Mouse (Mus musculus) regulatory T cell (primary cell): ENCODE results near the gene Pdss2.
"Not testable (repeated sequence)": the region's sequence is repeated elsewhere in the genome, so short reads cannot be mapped to it uniquely, and the experiment has no call there.

Experiments
- in situ Hi-C: fragments of 300-600 bp; cut with MboI, MseI; formaldehyde crosslinking; loops from one replicate; pipeline ENCODE4 v1.15.1; 2025; ENCODE audit warnings: high pct_unique_total_duplicates

Gene Pdss2

DNA sequence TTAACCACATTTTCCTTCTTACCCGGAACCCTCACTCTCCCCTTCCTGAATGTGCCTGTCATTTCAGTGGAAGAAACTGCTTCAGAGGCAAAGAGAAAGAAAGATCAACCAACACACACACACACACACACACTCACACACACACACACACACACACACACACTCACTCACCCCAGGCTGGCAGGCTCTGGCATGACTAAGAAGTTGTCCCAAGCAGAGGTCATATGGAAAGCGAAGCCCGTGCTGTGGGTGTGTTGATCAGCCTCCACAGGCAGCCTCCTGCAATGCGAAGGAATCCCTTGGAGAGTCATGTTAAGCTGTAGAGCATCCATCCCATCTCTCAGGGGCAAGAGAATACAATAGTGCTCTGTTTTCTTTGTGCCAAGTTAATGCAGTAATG lies 154.0 kb downstream of the Pdss2 start:
- in situ Hi-C loops, result no loop called here

DNA sequence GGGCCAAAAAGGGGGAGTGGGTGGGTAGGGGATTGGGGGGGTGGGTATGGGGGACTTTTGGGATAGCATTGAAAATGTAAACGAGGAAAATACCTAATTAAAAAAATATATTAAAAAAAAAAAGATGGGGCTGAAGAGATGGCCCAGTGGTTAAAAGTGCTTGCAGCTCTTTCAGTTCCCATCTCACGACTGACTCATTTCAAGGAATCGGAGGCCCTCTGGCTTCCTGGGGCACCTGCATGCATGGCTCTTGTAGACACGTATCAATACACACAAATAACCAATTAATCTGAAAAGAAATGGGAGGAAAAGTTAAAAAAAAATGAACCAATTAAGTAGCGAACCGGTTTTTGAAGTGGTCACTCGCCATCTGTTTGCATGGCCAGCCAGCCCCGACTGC lies 155.5 kb downstream of the Pdss2 start:
- in situ Hi-C loops, result no loop called here

DNA sequence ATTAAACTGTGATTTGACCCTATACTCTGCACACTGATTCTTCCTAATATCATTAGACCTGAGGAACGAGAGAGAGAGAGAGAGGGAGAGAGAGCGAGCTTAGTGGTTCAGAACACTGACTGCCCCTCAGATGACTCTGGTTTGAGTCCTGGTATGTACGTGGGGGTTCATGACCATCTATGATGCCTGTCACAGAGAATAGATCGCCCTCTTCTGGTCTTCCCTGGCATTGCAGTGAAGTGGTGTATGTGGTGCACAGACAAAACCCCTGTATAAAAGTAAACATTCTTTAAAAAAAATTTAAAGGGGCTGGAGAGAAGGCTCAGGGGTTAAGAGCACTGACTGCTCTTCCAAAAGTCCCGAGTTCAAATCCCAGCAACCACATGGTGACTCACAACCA lies 157.0 kb downstream of the Pdss2 start:
- in situ Hi-C loops, result no loop called here

DNA sequence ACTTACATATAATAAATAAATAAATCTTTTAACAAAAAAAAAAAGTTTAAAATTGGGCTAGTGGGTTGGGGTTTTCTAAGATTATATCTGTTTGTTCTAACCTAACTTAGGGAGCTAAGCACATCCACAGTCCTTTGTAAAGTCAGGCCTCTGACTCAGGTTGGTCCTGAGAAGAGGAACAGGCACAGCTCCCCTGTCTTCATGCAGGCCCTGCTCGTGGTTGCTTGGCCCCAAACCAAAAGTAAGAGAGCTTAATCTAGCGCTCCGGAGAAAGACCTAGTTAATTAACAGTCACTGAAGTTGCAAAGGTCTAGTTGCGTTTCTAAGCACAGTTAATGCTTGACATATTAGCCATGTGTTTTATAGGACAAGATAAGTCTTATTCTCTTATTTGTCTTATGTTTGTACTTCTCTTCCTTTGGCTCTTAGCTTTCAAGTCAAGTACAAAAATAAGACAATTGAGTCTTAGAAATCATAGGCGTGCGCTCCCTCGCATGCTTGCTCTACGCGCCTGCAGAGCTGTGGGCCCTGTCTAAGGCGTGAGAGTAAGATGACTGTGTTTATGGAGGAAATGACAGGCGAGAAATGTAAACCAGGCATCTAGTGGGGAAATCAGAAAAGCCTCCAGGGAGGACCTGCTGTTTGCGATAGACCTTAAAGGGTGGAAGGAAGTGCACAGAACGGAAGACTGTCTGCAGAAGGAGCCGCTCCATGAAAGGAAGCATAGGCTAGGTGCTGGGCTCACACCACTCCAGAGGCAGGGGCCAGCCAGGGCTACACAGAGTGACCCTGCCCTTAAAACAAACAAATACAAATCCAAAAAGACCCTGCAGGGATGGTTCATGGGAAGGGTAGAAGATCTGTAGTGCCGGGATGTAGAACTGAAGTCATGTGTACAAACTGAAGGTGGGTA lies 157.7 kb downstream of the Pdss2 start:
- in situ Hi-C loops, result no loop called here

DNA sequence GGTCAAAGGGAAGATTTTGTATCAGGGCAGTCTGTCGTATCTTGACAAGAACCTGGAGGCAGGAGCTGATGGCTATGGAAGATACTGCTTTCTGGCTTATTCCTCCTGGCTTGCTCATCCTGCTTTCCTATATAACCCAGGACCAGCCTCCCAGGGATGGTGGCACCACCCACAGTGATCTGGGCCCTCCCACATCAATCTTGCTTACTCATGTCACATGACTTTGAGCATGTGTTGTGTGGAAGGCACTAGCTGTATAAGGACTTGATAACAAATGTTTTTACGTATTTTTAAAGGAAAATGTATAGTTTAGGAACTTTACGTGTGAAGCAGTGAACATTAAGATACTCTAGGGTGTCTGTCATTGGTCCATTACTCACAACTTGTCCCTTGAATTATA lies 161.4 kb downstream of the Pdss2 start:
- in situ Hi-C loops, result no loop called here

DNA sequence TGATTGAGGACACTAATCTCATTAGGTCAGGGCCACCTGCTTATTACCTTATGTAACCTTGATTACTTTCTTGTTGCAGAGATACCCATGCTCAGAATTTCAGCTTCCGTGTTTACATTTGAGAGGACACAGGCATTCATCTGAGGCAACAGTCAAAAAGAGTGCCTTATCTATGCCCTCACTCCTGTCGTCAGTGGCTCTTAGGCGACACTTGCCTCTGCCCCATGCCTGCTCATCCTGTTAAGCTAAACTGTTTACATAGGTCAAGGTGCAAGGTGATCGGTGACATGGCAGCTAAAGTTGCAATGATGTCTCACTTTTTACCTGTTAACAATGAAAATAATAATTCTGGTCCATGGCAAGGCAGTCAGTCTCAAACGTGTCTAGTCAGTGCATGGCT lies 163.3 kb downstream of the Pdss2 start:
- in situ Hi-C loops, result no loop called here

DNA sequence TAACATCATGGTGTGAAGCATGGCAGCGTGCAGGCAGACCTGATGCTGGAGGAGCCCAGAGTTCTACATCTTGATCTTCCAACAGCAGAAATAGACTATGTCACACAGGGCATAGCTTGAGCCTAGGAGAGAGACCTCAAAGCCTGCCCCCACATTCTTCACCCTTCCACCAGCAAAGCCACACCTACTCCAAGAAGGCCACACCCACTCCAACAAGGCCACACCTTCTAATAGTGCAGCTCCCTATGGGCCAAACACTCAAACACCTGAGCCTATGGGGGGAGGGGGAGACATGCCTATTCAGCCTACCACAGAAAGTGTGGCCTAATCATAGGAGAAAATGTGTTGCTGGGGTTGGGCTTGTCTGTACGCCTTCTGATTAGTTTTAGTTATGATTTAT lies 171.6 kb downstream of the Pdss2 start:
- in situ Hi-C loops, result no loop called here

DNA sequence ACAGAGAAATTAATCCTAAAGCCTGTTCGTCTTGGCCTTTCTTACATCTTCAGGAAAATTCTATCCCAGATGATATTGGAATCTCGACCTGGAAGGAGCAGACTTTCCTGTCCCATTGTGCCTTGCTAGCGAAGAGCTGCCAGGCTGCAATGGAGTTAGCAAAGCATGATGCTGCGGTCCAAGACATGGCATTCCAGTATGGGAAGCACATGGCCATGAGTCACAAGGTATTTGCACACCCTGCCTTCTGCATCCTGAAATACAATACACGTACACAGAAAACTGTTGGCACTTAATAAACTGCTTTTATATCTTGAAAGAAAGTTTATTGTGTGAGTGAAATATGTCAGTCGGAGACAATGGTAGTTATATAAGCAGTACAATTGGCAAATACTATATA lies 172.5 kb downstream of the Pdss2 start:
- in situ Hi-C loops, result no loop called here

DNA sequence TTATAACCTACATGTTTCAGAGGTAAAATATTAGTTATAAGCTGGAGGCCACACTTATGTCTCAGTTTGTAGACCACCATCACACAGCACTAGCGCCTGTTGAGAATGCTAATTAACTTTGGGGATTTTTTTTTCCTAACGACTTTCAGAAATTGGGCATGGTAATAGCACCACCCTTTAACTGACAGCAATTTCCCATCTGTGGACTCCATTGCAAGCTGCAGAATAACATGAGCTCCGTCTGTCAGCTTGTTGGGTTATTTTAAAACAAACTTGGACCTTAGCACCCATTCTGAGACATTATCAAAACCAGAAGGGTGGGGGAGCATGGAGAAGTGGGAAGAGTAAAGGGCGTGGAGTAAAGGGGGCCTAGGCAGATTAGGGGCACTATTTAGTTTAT lies 174.5 kb downstream of the Pdss2 start:
- in situ Hi-C loops, result no loop called here

DNA sequence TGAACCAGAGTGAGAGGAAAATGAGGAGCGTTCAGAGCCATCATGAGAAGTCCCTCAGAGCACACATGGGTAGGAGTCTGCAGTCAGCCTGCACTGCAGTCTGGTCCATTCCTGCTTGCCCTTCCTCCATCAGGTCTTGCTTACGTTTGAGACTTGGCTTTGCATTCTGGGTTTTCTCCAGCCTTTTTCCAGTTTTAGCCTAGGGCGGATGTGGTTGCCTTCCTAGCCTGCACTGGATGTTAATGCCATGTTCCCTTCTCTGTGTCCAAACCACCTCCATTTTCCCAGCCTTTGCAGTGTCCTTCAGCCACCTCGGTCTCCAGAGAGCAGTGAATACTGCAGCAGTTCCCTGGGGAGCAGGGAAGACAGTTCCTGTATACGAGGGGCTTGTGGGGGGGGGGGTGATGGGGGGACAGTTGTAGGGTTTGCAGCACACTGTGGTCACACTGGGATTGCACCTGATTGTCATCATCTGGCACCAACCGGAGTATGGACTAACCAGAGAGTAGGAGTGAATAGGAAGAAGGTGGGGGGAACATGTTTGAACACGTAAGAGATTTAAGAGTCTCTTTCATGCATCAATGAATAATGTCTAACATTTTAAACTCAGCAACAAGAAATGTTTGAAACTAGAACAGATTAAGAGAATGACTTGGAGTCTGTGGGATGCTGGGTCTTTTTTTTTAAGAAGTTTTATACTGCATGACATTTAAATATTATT lies 178.5 kb downstream of the Pdss2 start:
- in situ Hi-C loops, result no loop called here

DNA sequence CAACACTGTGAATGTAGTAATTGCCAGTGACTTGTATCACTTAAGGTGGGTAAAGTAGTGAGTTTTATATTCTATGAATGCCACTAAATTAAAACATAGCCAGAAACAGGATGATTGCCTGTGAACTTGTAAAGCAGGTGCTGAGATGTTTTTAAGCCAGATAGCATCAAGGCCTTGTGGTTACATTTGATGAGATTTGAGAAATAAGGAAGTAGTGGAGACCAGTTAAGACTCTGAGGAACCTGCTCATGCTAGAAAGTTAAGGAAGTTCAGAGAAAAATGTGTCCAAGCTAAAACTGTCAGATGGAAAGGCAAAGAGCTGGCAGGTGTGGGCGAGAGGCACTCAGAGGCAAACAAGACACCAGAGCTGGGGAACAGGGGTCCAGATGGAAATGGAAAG lies 184.8 kb downstream of the Pdss2 start:
- in situ Hi-C loops, result no loop called here

DNA sequence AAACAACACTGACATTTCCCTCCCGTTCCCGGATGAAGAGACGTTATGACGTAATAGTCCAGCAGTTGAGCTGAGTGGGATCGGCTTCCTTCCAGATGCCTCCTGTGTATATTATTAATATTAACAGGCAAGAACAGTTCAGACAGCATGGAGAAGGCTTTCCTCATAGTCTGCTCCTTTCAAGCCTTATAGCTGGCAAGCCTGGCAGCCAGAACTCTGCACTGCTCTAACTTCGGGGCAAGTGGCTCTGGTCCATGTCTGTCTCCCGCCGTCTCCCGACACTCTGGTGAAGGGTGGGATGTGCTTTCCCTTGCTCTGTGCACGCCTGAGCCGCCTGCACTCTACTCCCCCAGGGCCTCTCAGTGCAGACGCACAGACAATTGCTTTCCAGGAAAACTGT lies 185.6 kb downstream of the Pdss2 start:
- in situ Hi-C loops, result no loop called here

DNA sequence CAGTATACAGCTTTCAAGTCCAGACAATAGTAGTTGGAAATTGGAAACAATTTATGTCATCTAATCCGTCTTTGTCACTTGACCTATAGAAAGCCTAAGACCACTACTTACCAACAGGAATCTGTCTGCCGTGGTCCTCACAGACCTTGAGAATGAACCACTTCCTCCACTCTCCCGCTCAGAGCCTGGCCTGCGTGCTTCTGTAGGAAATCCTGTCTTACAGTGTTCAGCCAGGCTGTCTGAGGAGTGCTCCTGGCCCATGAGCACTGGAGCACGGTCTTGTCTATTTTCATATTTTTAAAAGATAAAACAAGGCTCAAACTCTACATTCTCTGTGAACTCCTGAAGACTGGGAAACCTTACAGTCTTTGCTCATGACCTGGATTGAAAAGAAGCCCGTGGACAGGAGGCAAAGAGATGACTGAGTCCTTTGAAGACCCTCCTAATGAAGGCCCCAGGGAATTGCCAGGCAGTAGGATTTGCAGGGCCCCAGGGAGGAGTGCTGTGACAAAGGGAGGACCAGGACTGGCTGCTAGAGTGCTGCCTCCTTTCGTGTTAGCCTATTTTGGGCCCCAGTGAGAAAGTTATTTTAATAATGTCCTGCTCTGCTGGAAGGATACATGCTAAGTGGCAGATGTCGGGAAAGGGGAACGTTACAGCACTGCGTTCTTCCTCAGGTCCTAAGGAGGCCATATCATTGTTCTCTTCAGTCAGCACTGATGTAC lies 188.4 kb downstream of the Pdss2 start:
- in situ Hi-C loops, result no loop called here

DNA sequence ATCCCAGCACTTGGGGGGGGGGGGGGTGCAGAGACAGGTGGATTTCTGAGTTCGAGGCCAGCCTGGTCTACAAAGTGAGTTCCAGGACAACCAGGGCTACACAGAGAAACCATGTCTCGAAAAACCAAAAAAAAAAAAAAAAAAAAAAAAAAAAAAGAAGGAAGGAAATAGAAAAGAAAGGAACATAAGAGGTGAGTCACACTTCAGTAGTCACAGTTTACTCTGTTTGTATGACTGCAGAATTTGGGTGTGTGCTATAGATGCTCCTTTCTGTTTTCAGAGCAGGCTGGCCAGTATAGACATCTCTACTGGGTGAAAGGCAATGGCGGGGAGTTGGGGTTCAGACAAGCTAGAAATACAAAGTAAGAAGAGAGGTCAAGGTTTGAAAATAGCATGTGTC lies 189.9 kb downstream of the Pdss2 start:
- in situ Hi-C loops, result not testable (repeated sequence)

DNA sequence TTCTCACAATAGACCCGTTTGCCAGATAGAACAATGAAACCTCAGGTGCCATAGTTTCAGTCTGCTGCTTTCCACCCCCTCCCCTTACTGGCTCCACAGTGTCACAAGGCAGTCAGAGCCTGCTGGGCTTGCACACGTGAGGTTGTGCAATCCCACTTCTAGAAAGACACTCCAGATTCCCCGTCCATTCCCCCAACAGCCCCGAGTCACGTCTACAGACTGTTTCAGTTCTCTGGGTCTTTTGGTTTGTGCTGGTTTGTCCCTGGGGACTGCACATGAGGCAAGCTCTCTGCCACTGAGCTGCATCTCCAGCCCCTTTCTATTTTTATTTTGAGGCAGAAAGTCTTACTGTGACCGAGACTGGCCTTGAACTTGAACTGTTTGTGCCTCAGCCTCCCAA lies 196.1 kb downstream of the Pdss2 start:
- in situ Hi-C loops, result no loop called here

DNA sequence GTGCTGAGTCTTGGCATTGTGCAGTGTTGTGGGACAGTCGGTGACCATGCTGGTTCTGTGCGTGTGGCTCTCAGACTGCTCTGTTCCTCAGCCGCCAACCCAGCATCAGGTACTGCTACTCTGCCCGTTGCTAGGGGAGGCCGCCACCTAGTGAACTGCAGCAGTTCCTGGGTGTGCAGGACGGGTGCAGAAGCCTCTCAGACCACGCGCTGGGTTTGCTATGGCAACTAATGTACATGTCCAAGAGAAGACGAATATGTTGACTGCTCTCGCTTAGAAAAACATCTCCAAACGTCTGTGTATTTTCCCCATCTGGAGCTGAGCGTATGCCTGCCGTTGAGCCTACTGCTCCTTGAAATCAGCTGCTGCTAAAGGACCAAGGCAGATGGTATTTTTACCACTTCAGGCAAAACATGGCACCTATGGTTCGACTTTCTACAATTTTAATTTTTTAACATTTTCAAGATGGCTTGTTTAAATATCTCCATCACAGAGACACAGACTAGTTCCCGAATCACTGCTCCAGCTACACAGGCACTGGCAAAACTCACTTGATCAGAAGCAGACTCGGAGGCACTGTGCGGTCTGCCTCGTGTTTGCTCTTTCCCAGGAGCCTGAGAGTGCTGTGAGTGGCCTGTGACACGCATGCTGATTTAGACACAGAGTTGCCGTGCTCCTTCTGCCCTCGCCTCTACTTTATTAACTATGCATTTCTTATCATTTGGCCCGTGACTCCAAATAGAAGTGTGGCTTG lies 199.6 kb downstream of the Pdss2 start:
- in situ Hi-C loops, result no loop called here

DNA sequence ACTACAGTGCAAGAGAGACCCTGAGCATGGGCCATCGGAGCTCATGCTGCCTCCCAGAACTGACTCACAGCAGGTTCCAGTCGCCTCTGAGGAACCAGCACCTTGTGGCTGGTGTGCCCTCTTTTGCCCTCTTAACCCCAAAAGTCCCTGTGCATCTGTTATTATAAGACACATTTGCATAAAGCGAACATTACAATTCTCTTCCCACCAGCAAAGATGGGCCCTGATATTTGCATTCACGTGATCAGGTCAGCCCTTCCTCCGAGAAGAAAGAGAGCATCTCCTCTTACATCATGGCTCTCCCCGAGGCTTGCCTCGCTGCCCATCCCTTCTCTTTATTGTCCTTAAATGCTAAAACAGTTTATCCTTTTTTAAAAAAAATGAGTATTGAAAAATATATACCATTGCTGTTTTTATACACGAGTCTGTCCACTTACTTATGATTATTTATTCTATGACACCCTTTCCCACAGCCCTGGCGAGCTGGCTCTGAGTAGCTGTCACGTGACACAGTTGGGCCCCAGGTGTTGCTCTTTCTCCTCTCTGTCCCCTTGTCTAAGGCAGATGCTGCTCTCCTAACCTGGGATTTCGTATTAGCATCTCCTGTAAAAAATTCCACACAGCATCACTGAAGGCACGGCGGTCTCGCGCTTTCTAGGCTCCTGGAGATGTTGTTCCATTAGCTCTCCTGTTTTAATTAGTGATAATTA lies 200.9 kb downstream of the Pdss2 start:
- in situ Hi-C loops, result no loop called here

DNA sequence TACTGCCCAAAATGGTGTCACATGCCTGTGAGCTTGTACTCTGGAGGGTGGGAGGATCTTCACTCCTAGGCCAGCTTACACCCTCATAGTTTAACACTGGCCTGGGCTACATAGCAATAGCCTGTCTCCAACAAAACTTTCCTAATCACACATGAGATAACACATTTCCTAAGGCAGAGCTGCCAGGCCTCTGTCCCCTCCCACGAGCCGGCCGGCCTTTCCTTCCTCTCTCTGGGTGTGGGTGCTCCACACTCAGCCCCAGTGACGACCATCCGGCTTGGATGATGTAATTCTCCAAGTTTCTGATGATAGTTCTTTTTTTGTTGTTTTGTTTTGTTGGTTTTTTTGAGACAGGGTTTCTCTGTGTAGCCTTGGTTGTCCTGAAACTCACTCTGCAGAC lies 203.3 kb downstream of the Pdss2 start:
- in situ Hi-C loops, result no loop called here

DNA sequence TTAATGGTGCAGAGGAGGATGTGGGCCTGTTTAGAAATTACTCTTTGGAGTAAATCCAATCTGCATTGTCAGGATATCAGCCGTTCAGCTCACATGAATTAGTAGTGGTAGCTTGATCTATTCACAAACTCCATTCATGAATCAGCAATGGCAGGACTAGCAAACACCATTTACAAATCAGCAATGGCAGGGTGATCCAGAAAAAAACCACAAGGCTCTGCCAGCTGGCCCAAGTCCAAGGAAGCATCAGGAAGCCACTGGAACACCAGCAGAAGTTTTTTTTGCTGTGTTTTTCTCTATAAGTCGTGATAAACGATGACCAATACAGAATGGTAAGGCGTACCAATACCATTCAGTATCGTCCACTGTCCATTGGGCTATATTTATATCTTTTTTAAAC lies 209.3 kb downstream of the Pdss2 start:
- in situ Hi-C loops, result no loop called here

DNA sequence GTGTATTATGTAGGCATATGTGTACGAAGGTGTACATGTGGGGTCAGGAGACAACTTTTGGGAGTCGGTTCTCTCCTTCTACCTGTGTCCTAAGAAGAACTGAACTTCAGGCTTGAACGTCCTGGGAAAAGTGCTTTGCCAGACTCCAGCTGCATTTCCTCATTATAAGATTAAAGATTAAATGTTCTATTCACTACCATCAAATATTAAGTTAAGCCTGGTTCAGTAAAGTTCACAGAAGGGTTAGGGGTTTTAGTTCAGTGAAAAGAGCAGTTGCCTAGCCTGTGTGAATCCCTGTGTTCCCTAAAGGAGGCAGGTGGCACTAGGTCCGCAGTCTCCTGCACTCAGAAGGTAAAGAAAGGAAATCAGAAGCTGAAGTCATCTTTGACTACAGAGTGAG lies 213.0 kb downstream of the Pdss2 start:
- in situ Hi-C loops, result no loop called here

DNA sequence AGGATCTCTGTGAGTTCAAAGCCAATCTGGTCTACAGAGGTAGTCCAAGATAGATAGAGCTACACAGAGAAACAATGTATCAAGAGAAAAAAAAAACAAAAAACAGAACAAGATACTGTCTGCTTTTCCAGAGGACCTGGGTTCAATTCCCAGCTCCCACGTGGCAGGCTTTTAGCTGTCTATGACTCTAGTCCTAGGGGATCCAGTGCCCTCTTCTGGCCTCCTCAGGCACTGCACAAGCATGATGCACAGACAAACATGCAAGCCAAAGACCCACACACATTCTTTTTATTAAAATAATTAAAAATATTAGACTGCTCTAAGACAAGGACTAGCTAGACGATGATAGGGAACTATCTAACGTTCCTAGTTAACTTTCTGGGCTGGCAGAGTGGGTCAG lies 214.5 kb downstream of the Pdss2 start:
- in situ Hi-C loops, result no loop called here
